Mouse (Mus musculus): ENCODE measurements around the gene Ank3. TPM values are rescaled to one million over a fixed set of nuclear protein-coding genes. Genes with fewer than 3 reads are reported as not detected.

Gene Ank3
- total and polyA plus RNA-seq, 2 experiments from 2014 or later = 56.7 to 267 TPM

DNA sequence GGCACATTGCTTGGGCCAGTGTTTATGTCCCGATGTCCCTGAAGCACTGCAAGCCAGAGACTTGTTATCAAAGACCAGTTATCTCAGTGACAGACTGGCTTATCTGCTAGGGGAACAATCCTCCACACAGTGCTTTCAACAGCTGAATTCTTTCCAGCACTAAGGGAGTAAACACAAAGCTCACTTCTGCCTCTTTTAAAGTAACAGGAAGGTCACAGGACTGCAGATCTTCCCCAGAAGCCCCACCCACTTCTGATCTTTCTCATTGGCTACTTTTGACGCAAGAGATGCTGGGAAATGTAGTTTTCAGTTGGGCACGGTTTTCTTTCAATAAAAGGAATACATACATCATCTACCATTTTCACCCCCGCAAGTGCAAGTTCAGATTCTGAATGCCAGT, 489.8 kb downstream of the Ank3 start:
- Histone ChIP-seq H3K4me3 (ENCODE audit: low read depth, low read length) (no peak overlapping the region), H3K36me3 (ENCODE audit: insufficient read depth) (peaks cover 28% of the 10 kb centered on the region), H3K9me3 (ENCODE audit: low read length) (no peaks in the 10 kb centered on the region), H3K9ac (no peak overlapping the region), H3K4me2 (ENCODE audit: low read depth) (no peak overlapping the region), H3K27me3 (ENCODE audit: insufficient read depth, low read length) (no peaks in the 10 kb centered on the region), H3K27ac (ENCODE audit: low read depth, low read length) (no peak overlapping the region), H3K4me1 (ENCODE audit: insufficient read depth) (no peaks in the 10 kb centered on the region)
- DNase-seq = no peak
- WGBS = 37% methylated on average over 4 of the region's 4 CpGs
- no peak for TF ChIP-seq CTCF (IDR thresholded peaks at IDR 0.05; ENCODE audit: low read depth)
- peak; percentile 40; the same call in 1 of the 2 replicates for ATAC-seq

DNA sequence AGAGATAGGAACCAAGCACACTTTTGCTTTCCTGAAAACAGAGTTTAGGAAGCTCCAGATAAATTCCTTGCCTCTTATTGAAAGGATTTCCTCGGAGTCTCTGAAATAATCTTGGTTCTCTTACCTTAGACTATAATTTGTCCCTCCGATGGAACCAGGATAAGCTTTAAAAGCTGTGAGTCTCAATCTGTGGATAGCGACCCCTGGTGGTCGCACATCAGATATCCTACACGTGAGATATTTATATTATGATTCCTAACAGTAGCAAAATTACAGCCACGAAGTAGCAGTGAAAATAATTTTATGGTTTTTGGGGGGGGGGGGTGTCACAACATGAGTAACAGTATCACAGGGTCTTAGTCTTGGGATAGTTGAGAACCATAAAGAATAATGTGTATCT, 491.2 kb downstream of the Ank3 start:
- WGBS = 12% methylated on average over 6 of the region's 6 CpGs
- peak; percentile 33; the same call in 1 of the 2 replicates for ATAC-seq

DNA sequence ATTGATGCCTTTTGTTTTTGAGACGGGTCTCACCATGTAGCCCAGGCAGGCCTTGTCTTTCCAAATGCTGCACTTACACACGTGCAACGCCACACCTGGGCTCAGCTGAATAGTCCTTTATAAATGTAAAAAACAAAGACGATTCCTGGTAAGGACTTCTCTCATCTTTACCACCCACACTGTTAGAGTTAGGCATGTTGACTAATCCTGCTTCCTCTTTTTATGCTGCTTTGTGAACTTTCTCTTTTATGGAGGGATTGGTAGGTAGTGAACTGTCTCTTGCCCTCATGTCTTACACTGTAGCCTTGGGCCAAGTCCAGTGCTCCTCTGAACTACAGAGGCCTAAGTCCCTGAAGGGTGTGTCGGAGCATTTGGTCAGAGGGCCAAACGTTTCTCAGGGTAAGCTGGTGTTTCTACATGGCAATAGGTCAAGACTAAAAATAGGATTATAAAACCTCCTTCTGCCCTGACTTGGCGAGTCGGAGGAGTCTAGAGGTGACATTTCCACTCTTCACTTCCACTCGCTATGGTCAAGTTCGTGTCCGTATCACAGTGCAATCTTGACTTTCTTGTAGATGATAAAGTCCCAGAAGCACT, 491.9 kb downstream of the Ank3 start:
- no peak overlapping the region for H3K27ac ChIP-seq (ENCODE audit: low read depth, low read length)
- 85% methylated on average over 11 of the region's 11 CpGs for WGBS

More for the DNA sequence above, 491.2 kb downstream of the Ank3 start:
- Histone ChIP-seq H3K4me3 (ENCODE audit: low read depth, low read length) (no peak overlapping the region), H3K36me3 (ENCODE audit: insufficient read depth) (peaks cover 28% of the 10 kb centered on the region), H3K4me1 (ENCODE audit: insufficient read depth) (no peaks in the 10 kb centered on the region), H3K4me2 (ENCODE audit: low read depth) (no peak overlapping the region), H3K27ac (ENCODE audit: low read depth, low read length) (no peak overlapping the region), H3K9me3 (ENCODE audit: low read length) (no peaks in the 10 kb centered on the region), H3K27me3 (ENCODE audit: insufficient read depth, low read length) (no peaks in the 10 kb centered on the region), H3K9ac (no peak overlapping the region)
- DNase-seq = peak; percentile 80
- TF ChIP-seq CTCF (IDR thresholded peaks at IDR 0.05; ENCODE audit: low read depth) = peak; percentile 80

DNA sequence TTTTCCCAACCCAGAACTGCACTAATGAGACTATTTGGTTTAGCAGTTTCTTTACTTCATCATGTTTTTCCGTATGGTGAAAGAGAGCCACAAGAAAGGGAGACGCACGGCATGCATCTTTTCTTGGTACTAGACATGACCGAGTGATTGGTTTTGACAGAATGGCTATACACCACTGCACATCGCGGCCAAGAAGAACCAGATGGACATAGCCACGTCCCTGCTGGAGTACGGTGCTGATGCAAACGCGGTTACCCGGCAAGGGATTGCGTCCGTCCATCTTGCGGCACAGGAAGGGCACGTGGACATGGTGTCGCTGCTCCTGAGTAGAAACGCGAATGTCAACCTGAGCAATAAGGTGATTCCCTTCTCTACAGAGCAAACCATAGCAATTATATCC, 493.6 kb downstream of the Ank3 start:
- no peaks in the 10 kb centered on the region for H3K4me1 ChIP-seq (ENCODE audit: insufficient read depth)
- H3K36me3 ChIP-seq (ENCODE audit: insufficient read depth) = peaks cover 23% of the 10 kb centered on the region
- ATAC-seq (no peak), DNase-seq (no peak)
- H3K9ac ChIP-seq = no peak overlapping the region
- 92% methylated on average over 18 of the region's 18 CpGs for WGBS
- no peak overlapping the region for H3K4me3 ChIP-seq (ENCODE audit: low read depth, low read length)
- no peaks in the 10 kb centered on the region for H3K27me3 ChIP-seq (ENCODE audit: insufficient read depth, low read length)
- H3K9me3 ChIP-seq (ENCODE audit: low read length) = no peaks in the 10 kb centered on the region
- no peak for TF ChIP-seq CTCF (IDR thresholded peaks at IDR 0.05; ENCODE audit: low read depth)
- H3K27ac ChIP-seq (ENCODE audit: low read depth, low read length) = no peak overlapping the region
- H3K4me2 ChIP-seq (ENCODE audit: low read depth) = no peak overlapping the region

More for the DNA sequence above, 491.9 kb downstream of the Ank3 start:
- no peak for ATAC-seq
- Histone ChIP-seq H3K9ac (no peak overlapping the region), H3K9me3 (ENCODE audit: low read length) (no peaks in the 10 kb centered on the region), H3K4me1 (ENCODE audit: insufficient read depth) (no peaks in the 10 kb centered on the region), H3K4me3 (ENCODE audit: low read depth, low read length) (no peak overlapping the region), H3K27me3 (ENCODE audit: insufficient read depth, low read length) (no peaks in the 10 kb centered on the region), H3K4me2 (ENCODE audit: low read depth) (no peak overlapping the region), H3K36me3 (ENCODE audit: insufficient read depth) (peaks cover 21% of the 10 kb centered on the region)
- no peak for TF ChIP-seq CTCF (IDR thresholded peaks at IDR 0.05; ENCODE audit: low read depth)
- no peak for DNase-seq

DNA sequence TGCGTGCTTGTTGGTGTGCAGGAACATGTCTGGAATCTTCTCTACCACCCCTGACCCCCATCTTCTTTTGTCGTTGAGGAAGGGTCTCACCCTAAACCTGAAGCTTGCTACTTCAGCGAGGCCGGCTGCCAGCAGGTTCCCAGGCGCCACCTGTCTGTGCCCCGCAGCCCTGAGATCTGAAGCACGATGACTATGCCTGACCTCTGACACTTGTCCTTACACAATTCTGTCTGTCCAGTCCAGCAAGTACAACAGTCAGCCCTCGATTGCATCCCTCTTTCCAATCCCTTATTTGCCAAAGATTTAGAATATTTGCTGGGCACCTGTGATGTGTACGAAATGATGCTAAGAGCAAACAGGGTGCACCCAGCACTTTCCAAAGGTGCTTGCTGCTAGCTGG, 497.0 kb downstream of the Ank3 start:
- H3K4me1 ChIP-seq (ENCODE audit: insufficient read depth) = no peaks in the 10 kb centered on the region
- H3K27ac ChIP-seq (ENCODE audit: low read depth, low read length) = no peak overlapping the region
- no peak overlapping the region for H3K9ac ChIP-seq
- WGBS = 70% methylated on average over 9 of the region's 9 CpGs
- no peak overlapping the region for H3K4me2 ChIP-seq (ENCODE audit: low read depth)
- ATAC-seq (no peak), DNase-seq (no peak)
- no peaks in the 10 kb centered on the region for H3K9me3 ChIP-seq (ENCODE audit: low read length)
- H3K36me3 ChIP-seq (ENCODE audit: insufficient read depth) = peaks cover 40% of the 10 kb centered on the region
- H3K27me3 ChIP-seq (ENCODE audit: insufficient read depth, low read length) = no peaks in the 10 kb centered on the region
- no peak overlapping the region for H3K4me3 ChIP-seq (ENCODE audit: low read depth, low read length)
- no peak for TF ChIP-seq CTCF (IDR thresholded peaks at IDR 0.05; ENCODE audit: low read depth)

DNA sequence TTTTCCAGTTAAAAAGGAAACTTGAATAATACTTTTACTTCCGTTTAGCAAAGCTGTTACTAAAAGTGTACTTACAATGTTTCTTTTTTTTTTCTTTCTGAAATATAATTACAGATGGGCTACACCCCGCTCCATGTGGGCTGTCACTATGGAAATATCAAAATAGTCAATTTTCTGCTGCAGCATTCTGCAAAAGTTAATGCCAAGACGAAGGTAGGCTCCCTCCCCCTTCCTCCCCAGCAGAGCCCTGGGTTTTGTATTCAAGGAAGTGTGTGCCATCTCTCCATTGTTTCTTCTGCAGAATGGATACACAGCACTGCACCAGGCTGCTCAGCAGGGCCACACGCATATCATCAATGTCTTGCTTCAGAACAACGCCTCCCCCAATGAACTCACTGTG, 499.4 kb downstream of the Ank3 start:
- TF ChIP-seq CTCF (IDR thresholded peaks at IDR 0.05; ENCODE audit: low read depth) = no peak
- WGBS = 59% methylated on average over 5 of the region's 5 CpGs
- no peaks in the 10 kb centered on the region for H3K9me3 ChIP-seq (ENCODE audit: low read length)

DNA sequence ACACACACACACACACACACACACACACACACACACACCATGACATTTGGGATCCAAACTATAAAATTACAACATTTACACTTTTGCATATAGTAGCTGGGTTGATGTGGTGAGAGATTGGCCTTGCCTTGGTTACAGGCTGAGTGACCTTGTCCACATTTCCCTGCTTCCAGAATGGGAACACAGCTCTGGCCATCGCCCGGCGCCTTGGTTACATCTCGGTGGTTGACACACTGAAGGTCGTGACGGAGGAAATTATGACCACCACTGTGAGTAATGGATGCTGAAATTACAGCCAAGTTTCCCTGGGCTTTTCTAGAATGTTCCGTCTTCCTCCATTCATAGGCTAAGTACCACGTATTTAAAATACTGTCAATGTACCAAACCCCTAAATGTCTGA, 500.2 kb downstream of the Ank3 start:
- no peaks in the 10 kb centered on the region for H3K9me3 ChIP-seq (ENCODE audit: low read length)
- no peak overlapping the region for H3K9ac ChIP-seq
- no peak for TF ChIP-seq CTCF (IDR thresholded peaks at IDR 0.05; ENCODE audit: low read depth)
- H3K4me2 ChIP-seq (ENCODE audit: low read depth) = no peak overlapping the region
- ATAC-seq (no peak), DNase-seq (no peak)
- no peaks in the 10 kb centered on the region for H3K4me1 ChIP-seq (ENCODE audit: insufficient read depth)
- 93% methylated on average over 8 of the region's 8 CpGs for WGBS
- no peak overlapping the region for H3K27ac ChIP-seq (ENCODE audit: low read depth, low read length)
- H3K4me3 ChIP-seq (ENCODE audit: low read depth, low read length) = no peak overlapping the region
- no peaks in the 10 kb centered on the region for H3K27me3 ChIP-seq (ENCODE audit: insufficient read depth, low read length)
- H3K36me3 ChIP-seq (ENCODE audit: insufficient read depth) = peaks cover 48% of the 10 kb centered on the region

More for the DNA sequence above, 499.4 kb downstream of the Ank3 start:
- Histone ChIP-seq H3K9ac (no peak overlapping the region), H3K27me3 (ENCODE audit: insufficient read depth, low read length) (no peaks in the 10 kb centered on the region), H3K4me3 (ENCODE audit: low read depth, low read length) (no peak overlapping the region), H3K4me1 (ENCODE audit: insufficient read depth) (no peaks in the 10 kb centered on the region), H3K36me3 (ENCODE audit: insufficient read depth) (peaks cover 54% of the 10 kb centered on the region), H3K4me2 (ENCODE audit: low read depth) (no peak overlapping the region), H3K27ac (ENCODE audit: low read depth, low read length) (no peak overlapping the region)
- ATAC-seq (peak; percentile 55; the same call in 1 of the 2 replicates), DNase-seq (no peak)

Data from forebrain, postnatal 0 days (tissue).